Mouse (Mus musculus): ENCODE results near the gene Myom1. TPM values are rescaled to one million over a fixed set of nuclear protein-coding genes. Genes with fewer than 3 reads are reported as not detected.

The Myom1 gene
- total RNA-seq, 2 experiments from 2014 or later = 1,013 to 1,104 TPM

DNA sequence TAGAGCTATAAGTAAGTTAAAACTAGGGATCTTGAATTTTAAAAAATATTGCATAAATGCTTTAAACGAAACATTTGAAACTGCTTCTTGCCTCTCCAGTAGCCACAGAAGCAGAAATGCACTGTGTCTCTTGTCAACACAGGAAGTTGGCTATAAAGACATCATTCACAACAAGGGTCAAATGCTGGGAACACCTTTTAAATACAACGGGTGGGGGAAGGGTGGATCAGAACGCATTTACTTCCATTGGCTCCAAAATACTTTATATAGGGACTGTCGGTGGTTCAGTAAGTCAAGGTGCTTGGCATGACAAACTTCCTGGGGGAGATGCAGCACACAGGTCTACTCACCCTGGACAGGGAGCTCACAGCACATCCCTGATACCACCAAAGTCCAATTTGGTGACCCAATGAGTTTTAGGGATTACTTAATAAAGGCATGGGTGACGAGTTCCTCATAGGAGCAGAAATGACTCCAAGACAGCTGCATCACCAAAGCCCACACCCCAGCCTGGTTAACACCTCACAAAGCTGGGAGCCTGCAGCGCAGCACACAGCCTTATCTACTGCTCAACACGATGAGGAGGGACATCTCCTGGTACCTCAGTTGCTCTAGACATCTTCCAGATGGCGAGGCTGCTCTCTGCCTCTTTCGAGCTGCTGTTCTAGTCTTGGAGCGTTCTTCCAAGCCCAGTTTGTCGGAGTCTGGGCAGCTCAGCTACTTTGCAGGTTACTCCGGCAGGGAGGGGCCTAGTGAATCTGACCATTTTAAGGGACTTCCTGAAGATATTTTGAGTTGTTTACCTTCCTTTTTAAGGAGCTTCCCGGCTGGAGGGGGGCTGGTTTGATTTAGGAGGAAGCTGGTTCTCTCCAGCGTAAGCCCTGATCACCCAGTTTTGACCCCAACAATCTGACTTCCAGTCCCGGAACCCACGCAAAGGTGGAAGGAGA, 134.2 kb downstream of the Myom1 start:
- DNase-seq = no peak

DNA sequence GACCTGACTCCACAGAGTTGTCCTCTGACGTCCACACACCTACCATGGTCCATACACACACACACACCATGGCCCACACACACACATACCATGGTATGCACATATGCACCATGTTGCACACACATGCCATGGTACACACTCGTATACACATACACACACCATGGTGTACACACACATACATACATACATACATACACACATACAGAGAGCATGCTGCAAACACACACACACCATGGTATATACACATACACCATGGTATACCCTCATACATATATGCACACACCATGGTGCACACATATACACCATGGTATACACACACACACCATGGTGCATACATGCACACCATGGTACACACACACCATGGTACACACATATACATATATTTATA, 134.9 kb downstream of the Myom1 start:
- DNase-seq = no peak

DNA sequence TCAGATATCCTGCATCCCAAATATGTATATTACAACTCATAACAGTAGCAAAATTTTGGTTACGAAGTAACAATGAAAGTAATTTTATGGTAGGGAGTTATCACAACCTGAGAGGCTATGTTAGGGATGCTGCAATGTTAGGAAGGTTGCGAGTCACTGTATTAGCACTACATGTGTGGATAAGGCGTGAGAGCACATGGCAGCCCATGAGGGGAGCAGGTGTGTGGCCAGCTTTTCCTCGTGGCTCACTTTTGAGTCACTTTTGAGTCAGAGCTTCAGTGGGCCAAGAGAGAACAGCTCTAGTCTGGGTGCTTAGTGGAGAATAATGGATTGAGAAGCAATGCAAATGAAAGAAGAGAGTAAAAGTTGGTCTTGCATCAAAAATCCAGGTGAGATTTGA, 139.6 kb downstream of the Myom1 start:
- DNase-seq = no peak

DNA sequence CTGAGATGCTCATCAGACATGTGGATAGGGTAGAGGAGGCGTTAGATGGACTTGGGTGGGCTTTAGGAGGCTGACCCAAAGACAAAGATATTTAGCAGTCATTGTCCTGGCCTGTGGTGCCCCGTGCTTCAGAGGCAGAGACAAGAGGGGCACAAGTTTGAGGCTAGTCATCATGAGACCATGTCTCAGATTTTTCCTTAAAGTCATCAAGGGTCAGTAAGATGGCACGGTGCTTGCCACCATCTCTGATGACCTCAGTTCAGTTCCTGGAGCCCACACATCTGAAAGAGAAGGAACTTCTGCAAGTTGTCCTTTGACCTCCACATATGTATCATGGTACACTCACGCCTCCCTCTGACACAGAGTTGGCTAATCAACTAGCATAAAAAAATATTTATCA, 140.7 kb downstream of the Myom1 start:
- no peak for DNase-seq

DNA sequence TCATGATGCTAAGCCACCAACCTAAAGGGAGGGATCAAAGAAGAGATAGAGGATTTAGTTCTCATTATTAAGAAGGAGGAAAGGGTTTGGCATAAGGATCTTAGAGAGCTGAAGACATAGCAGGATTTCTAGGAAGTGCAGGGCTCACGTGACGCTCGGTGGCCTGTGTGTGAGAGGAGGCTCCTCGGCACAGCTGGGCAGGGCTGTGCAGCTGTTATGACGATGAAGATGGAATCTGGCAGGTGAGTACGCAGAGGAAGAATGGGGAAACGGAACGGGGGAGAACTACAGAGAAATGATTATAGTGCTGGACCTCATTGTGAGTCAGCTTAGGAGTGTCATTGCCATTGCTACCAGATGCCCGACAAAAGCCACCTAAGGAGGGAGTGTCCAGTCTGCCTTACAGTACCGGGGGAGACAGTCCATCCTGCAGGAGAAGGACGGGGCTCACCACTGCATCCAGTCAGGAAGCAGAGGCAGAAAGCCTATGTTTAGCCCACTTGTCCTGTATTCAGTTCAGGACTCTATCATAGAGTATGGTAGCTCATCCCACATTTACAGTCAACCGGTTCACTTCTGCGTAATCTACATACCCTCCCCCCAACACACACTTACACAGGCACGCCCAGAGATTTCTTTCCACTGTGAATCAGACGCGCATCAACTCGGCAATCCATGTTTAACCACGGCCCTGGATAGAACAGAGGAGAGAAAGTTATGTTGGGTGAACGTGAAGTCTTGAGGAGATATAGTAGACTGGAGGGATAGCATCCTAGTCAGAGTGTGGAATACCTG, 142.1 kb downstream of the Myom1 start:
- no peak for DNase-seq

DNA sequence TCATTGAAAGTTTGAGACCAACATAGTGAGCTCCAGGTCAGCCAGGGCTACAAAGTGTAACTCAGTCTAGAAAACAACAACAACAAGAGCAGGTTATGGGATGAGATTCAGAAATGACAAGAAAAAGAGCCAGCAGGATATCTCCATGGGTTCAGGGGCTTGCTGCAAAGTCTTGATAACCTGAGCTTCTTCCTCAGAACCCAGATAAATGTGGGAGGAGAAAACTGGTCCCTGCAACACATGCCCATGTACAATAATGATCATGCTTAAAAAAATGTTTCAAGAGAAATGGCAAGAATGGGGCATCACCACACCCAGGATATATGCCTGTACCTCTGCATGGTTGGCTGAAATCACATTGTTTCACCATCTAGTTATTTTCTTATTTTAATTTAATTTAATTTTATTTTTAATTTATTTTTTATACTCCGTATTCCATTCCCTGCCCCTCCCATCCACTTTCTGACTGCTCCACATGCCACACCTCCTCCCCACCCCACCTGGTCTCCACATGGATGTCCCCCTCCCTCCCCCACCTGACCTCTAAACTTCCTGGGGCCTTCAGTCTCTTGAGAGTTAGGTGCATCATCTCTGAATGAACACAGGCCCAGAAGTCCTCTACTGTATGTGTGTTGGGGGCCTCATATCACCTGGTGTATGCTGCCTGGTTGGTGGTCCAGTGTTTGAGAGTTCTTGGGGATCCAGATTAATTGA, 143.0 kb downstream of the Myom1 start:
- DNase-seq = no peak

DNA sequence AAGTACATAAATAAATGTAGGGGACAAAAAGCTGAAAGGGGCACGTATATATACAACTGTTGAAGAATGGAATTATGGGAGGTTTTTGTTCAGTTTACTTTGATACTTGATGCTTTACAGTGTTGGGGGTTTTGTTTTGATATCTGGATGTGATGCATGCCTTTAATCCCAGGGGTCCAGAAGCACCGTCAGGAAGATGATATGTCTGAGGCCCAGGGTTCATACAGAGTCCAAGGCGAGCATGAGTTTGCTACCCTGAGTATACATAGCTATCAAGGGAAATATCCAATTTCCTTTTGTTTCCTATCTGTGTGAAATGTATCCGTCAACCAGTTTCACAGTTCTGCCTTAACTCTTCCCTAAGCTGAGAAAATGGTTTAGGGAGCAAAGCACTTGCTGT, 150.9 kb downstream of the Myom1 start:
- DNase-seq = no peak

DNA sequence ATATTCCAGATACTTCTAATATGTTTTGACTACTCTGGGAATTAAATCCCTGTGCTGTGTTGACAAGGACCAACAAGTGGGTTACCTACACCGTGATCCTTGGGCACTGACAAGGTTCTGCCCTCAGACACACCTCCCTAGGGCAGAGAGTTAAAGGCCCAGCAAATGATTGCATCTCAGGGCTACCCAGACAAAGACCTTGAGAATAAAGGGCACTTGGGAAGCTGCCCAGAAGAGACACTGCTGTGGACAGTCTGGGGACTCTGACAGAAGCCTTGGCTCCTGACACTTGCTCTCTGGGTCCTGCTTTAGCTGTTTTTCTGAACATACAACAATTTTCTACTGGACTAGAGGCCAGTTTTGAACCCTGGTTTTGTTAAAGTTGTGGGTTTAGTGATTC, 152.8 kb downstream of the Myom1 start:
- no peak for DNase-seq

DNA sequence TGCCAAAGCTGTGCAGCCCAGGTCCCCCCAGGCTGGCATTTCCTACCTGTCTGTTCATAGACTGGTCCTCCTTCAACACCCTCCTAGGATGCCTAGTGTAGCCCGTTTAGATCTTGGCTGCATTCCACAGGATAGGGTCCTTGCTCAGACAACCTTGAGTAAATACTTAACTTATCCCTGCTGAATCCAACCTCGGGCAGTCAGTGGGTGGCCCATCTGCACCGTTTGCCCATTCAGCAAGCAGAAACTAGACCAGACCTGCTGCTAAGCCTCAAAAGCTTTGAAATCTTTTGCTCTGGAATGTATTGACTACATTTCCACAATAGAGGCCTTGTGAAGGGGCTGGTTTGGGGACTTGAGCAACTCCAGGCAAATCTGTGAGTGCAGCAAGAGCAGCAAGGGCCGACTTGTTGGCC, 156.7 kb downstream of the Myom1 start:
- DNase-seq = no peak

DNA sequence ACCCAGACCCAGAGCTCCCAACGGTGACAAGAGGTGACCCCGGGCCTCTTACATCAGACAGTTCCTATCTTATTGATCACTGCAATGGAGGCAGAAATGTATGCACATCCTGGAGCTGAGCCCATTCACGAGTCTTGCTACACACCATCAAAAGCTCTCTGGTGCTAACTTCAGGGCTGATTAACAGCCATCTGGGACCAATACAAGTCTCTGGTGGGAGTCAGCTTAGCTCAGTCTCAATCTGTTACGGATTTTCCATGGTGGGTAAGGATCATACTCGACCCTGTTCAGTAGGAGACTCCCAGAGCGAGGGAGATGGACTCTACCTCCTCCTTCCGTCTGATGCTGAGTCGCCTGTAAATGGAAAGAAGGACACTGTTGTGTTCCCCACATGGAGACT, 157.3 kb downstream of the Myom1 start:
- no peak for DNase-seq

DNA sequence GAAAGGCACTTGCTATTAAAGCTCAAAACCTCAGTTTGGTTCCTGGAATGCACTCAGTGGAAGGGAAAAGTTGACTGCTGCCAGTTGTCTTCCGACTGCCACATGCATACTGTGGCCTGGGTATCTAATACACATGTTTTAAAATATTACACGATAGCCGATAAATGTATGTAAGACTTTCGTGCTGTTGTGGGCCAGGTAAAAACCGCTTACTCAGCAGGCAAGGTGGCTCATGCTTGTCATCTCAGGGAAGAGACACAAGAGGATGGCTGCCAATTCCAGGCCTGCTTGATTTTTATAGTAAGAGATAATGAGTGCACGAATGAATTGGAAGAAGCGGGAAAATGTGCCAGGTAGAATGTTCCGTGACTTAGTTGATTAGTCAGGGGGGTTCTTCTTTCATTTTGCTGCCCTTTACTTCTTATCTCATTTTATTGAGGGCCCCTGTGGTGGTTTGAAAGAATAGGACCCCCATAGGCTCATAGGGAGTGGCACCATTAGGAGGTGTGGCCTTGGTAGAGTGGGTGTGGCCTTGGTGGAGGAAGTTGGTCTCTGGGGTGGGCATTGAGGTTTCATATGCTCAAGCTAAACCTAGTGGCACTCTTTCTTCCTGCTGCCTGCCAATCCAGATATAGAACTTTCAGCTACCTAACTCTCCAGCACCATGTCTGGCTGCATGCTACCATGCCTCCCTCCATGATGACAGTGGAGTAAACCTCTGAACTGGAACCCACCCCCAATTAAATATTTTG, 158.0 kb downstream of the Myom1 start:
- no peak for DNase-seq

DNA sequence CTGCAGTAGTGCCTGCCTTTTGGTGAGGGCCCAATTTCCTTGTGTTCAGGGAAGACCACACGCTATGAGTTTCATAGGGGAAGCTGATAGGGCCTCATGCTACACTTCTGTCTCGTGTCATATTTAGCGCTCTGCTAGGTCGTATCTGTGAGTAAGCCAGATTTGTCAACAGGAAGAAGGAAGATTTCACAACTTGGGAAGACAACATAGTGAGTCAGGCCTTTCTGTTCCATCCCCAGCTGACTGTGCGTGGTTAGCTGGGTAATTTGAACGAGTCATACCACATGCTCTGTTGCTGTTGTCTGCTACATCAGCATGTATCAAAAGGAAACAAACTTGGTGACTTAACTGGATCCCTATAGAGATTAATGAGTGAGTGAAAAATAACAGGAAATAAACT, 162.6 kb downstream of the Myom1 start:
- DNase-seq = no peak

DNA sequence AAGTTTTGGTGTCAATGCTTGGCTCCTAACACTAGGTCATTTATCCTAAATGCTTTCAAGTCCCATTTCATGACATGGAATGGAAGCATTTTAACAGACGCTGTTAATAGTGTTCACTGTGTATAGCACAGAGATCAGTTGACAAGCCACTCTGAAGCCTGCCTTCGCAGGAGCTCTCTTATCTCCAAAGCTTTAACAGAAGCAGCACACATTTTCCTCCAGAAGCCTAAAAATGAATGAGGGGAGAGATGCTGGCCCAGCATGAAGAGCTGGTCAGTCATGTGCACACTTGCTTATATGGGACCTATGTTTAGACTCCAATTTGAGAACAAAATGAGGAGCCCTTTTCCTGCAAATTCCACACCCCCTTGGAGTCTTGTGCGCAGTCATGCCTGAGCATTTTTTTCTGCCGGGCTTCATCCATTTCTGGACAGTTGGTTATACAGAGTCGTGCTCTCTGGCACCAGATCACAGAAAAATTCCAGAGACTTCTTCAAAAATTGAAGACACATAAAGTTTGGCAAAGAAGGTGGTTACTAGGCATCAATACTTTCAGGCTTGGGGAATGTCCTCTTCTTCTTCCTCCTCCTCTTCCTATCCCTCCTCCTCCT, 165.9 kb downstream of the Myom1 start:
- DNase-seq = no peak

DNA sequence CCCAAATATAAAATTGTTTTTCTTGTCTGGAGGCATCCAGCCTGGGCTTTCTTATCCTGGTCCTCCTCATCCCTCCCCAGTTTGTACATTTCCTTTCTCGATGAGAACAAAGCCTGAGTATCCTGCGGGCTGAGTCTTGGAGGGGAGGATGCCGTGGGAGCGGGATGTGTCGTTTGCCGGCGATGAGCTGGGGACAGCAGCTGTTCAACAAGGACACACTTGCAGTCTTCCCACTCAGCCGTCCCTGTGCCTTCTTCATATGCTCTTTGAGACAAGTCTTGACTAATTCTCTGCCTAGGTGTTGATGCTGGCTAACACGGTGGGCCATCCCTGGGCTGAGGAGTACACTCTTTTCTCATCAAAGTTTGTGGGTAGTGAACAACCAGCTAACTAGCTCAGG, 166.4 kb downstream of the Myom1 start:
- DNase-seq = no peak

DNA sequence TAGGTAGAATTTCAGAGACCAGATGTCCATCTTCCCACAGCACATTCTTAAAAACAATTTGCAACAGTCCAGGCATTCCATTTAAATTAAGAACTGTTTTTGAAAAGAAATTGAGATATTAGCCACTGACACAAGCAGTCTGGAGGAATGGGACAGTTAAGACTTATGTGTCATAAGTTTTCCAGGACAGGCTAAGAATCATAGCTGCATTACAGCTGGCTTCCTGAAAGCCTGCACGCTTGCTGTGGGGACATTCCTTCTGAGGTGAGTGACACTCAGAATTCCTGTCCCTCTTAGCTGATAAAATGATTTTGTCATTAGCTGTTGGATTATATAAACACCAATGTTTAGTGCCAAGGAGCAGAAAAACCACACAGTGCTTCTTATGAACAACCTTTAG, 167.2 kb downstream of the Myom1 start:
- DNase-seq = no peak

DNA sequence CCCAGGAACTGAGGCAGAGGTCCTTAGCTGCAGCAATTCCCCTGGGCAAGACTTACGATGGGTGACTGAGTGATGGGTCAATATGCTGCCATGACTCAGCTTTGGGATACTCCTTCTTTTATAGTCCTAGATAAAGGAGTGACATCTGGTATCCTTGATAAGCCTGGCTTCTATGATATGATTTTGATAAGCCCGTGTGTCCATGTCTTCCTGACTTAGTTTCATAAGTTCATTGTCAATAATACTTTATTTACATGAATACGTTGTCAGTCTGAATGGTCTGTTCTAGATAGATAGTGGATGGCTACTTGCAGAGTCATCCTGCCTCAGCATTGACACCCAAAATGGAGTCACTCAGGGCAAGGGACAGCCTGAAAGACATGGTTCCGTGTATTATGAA, 168.7 kb downstream of the Myom1 start:
- DNase-seq = no peak

Other genes with a start within 250 kb of the Myom1 start
- gene Tgif1, start 149.1 kb upstream of the Myom1 start, total RNA-seq (2021) = 10 to 100 TPM in 1 of 2 experiments, 1 to 10 TPM in 1; 9.5 to 15.4 TPM
- gene Myl12a, start 245 bp downstream of the Myom1 start, total RNA-seq (2021) = 100 to 1,000 TPM; 650 to 696 TPM
- gene Lpin2, start 179.9 kb downstream of the Myom1 start, total RNA-seq (2021) = 10 to 100 TPM in 1 of 2 experiments, 1 to 10 TPM in 1; 8.5 to 10.6 TPM